Mouse (Mus musculus): Measurements from ENCODE around the gene Lrrc8d. TPM values are rescaled to one million over a fixed set of nuclear protein-coding genes. Genes with fewer than 3 reads are reported as not detected.

Gene Lrrc8d
- polyA plus RNA-seq, 1 experiment from 2014 or later = 14.5 TPM

GRCm38 (mm10) chr5:105701326-105701725 lies 1.6 kb downstream of the Lrrc8d start:
- H3K9ac ChIP-seq (ENCODE audit: low read depth, low read length) = peak overlapping the region; percentile 96
- no peak for TF ChIP-seq CTCF (IDR thresholded peaks at IDR 0.05; ENCODE audit: low read depth)

DNA sequence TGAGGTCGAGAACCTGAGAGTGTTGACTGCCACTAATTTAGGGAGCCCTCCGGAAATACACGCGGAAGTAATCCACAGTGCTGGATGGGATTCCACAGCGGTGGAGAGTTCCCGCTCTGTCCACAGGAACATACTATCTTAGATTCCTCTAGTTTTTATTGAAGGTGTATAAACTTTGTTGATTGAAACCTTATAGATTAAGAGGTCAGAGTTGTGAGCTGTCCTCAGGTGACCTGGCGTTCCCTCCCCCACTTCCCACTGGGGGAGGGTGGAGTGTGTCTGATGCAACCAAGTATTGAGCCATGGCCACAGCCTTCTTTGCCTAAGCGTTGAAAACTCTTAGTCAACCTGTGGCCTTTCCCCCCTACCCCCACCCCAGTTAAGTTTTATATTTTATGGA lies 2.1 kb downstream of the Lrrc8d start:
- Histone ChIP-seq H3K9ac (ENCODE audit: low read depth, low read length) (peak overlapping the region; percentile 96), H3K27me3 (replicated peaks; ENCODE audit: control insufficient read depth, insufficient read depth, low read length) (no peaks in the 10 kb centered on the region), H3K4me1 (replicated peaks; ENCODE audit: control insufficient read depth, insufficient read depth, low read length) (0 out of 2 replicates have a peak, but pooled peaks cover 5% of the 10 kb centered on the region), H3K4me2 (replicated peaks; ENCODE audit: low read depth) (peak overlapping the region; percentile 95), H3K36me3 (ENCODE audit: control insufficient read depth, insufficient read depth) (no peaks in the 10 kb centered on the region), H3K27ac (ENCODE audit: low read depth, low read length) (peak overlapping the region; percentile 100), H3K9me3 (ENCODE audit: control insufficient read depth) (no peaks in the 10 kb centered on the region), H3K4me3 (ENCODE audit: low read depth, low read length) (peak overlapping the region; percentile 82)
- ATAC-seq = peak; percentile 37
- TF ChIP-seq CTCF (IDR thresholded peaks at IDR 0.05; ENCODE audit: low read depth) = no peak
- 46% methylated on average over 8 of the region's 8 CpGs for WGBS

More at GRCm38 (mm10) chr5:105701326-105701725, 1.6 kb downstream of the Lrrc8d start:
- Histone ChIP-seq H3K4me1 (replicated peaks; ENCODE audit: control insufficient read depth, insufficient read depth, low read length) (0 out of 2 replicates have a peak, but pooled peaks cover 5% of the 10 kb centered on the region), H3K27ac (ENCODE audit: low read depth, low read length) (peak overlapping the region; percentile 100), H3K36me3 (ENCODE audit: control insufficient read depth, insufficient read depth) (no peaks in the 10 kb centered on the region), H3K27me3 (replicated peaks; ENCODE audit: control insufficient read depth, insufficient read depth, low read length) (no peaks in the 10 kb centered on the region), H3K4me3 (ENCODE audit: low read depth, low read length) (peak overlapping the region; percentile 82), H3K4me2 (replicated peaks; ENCODE audit: low read depth) (peak overlapping the region; percentile 95), H3K9me3 (ENCODE audit: control insufficient read depth) (no peaks in the 10 kb centered on the region)
- no peak for ATAC-seq
- WGBS = 43% methylated on average over 9 of the region's 9 CpGs

DNA sequence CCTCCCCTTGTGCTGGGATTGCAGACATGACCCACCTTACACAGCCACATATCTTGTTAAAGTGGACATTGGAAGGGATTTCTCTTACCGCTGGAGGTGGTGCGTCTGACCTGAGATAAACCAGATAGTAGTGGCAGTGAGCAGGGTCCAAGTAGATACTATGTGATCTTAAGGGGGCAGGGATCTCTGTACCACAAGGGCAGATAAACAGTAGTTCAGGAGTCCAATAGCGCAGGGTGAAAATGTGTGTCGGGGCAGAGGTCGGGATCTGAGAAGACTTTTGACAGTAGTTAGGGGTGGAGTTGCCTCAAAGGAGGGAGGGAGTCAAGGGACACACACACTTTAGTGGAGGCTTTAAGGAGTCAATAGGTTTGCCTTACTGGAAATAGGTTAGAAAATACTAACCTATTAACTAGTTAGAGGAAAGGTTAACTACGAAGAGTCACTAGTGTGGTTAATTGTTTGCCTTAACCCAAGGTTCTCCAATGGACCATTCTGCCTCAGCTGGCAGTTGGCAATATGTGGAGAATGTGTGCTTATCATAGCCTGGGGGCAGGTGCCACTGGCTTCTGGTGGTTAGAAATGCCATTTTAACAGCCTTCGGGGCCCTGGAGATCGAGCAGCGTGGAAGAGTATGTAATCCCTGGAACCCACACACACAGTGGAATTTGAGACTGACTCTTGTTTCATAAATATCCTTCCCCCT lies 3.0 kb downstream of the Lrrc8d start:
- H3K36me3 ChIP-seq (ENCODE audit: control insufficient read depth, insufficient read depth) = no peaks in the 10 kb centered on the region
- H3K9me3 ChIP-seq (ENCODE audit: control insufficient read depth) = no peaks in the 10 kb centered on the region
- TF ChIP-seq CTCF (IDR thresholded peaks at IDR 0.05; ENCODE audit: low read depth) = no peak
- peak overlapping the region; percentile 28 for H3K4me2 ChIP-seq (replicated peaks; ENCODE audit: low read depth)
- no peaks in the 10 kb centered on the region for H3K27me3 ChIP-seq (replicated peaks; ENCODE audit: control insufficient read depth, insufficient read depth, low read length)
- H3K4me3 ChIP-seq (ENCODE audit: low read depth, low read length) = no peak overlapping the region
- no peak overlapping the region for H3K9ac ChIP-seq (ENCODE audit: low read depth, low read length)
- 54% methylated on average over 9 of the region's 9 CpGs for WGBS
- H3K4me1 ChIP-seq (replicated peaks; ENCODE audit: control insufficient read depth, insufficient read depth, low read length) = 0 out of 2 replicates have a peak, but pooled peaks cover 5% of the 10 kb centered on the region
- peak; percentile 50 for ATAC-seq
- H3K27ac ChIP-seq (ENCODE audit: low read depth, low read length) = peak overlapping the region; percentile 77

DNA sequence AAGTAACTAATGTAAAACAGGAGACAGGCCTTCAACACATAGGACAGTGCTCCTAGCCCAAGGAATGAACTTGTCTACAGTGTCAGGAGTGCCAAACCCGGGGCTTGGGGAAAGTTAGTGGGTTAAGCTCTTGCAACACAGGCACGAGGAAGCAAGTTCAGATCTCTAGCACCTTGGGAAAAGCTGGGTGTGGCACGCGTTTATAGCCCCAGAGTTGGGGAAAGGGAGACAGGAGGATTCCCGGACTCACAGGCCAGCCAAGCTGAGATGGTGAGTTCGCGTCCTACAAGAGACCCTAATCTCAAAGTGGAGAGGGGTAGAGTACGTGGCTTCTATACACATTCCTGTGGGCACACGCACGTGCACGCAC lies 3.5 kb downstream of the Lrrc8d start:
- TF ChIP-seq CTCF (IDR thresholded peaks at IDR 0.05; ENCODE audit: low read depth) = no peak
- H3K27me3 ChIP-seq (replicated peaks; ENCODE audit: control insufficient read depth, insufficient read depth, low read length) = no peaks in the 10 kb centered on the region
- H3K36me3 ChIP-seq (ENCODE audit: control insufficient read depth, insufficient read depth) = no peaks in the 10 kb centered on the region
- H3K4me1 ChIP-seq (replicated peaks; ENCODE audit: control insufficient read depth, insufficient read depth, low read length) = 0 out of 2 replicates have a peak, but pooled peaks cover 5% of the 10 kb centered on the region
- H3K4me3 ChIP-seq (ENCODE audit: low read depth, low read length) = no peak overlapping the region
- peak overlapping the region; percentile 77 for H3K27ac ChIP-seq (ENCODE audit: low read depth, low read length)
- WGBS = 51% methylated on average over 11 of the region's 11 CpGs
- ATAC-seq = no peak
- peak overlapping the region; percentile 28 for H3K4me2 ChIP-seq (replicated peaks; ENCODE audit: low read depth)
- H3K9me3 ChIP-seq (ENCODE audit: control insufficient read depth) = no peaks in the 10 kb centered on the region
- H3K9ac ChIP-seq (ENCODE audit: low read depth, low read length) = no peak overlapping the region

DNA sequence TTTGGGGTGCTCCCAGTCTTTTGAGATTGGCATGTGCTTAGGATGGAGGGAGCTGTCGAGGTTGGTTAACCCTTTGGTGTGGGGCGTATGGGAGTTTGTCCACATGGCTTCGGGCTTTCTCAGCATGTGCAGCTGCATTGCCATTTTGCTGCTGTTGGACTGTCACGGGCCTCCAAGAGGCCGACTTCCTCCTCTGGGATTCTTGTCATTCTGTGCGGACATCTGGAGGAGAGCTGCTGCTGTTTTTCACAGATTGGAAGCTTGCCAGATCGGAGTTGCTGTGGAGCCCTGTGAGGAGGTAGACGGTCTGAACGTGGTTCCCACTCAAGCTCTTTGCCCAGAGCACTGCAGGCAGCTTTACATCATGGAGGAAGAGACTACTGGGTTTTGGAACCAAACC lies 4.8 kb downstream of the Lrrc8d start:
- no peak for ATAC-seq
- Histone ChIP-seq H3K27me3 (replicated peaks; ENCODE audit: control insufficient read depth, insufficient read depth, low read length) (no peaks in the 10 kb centered on the region), H3K36me3 (ENCODE audit: control insufficient read depth, insufficient read depth) (no peaks in the 10 kb centered on the region), H3K4me1 (replicated peaks; ENCODE audit: control insufficient read depth, insufficient read depth, low read length) (0 out of 2 replicates have a peak, but pooled peaks cover 5% of the 10 kb centered on the region), H3K27ac (ENCODE audit: low read depth, low read length) (no peak overlapping the region), H3K9me3 (ENCODE audit: control insufficient read depth) (no peaks in the 10 kb centered on the region), H3K9ac (ENCODE audit: low read depth, low read length) (no peak overlapping the region), H3K4me2 (replicated peaks; ENCODE audit: low read depth) (no peak overlapping the region), H3K4me3 (ENCODE audit: low read depth, low read length) (no peak overlapping the region)
- TF ChIP-seq CTCF (IDR thresholded peaks at IDR 0.05; ENCODE audit: low read depth) = no peak
- WGBS = 37% methylated on average over 9 of the region's 9 CpGs

- no peak overlapping the region for H3K4me3 ChIP-seq (ENCODE audit: low read depth, low read length)
- no peaks in the 10 kb centered on the region for H3K9me3 ChIP-seq (ENCODE audit: control insufficient read depth)
- H3K4me1 ChIP-seq (replicated peaks; ENCODE audit: control insufficient read depth, insufficient read depth, low read length) = 0 out of 2 replicates have a peak, but pooled peaks cover 10% of the 10 kb centered on the region
- WGBS = 57% methylated on average over 11 of the region's 11 CpGs
- no peak overlapping the region for H3K27ac ChIP-seq (ENCODE audit: low read depth, low read length)
- ATAC-seq = no peak
- no peak overlapping the region for H3K4me2 ChIP-seq (replicated peaks; ENCODE audit: low read depth)
- H3K27me3 ChIP-seq (replicated peaks; ENCODE audit: control insufficient read depth, insufficient read depth, low read length) = no peaks in the 10 kb centered on the region
- no peaks in the 10 kb centered on the region for H3K36me3 ChIP-seq (ENCODE audit: control insufficient read depth, insufficient read depth)
- no peak for TF ChIP-seq CTCF (IDR thresholded peaks at IDR 0.05; ENCODE audit: low read depth)
- H3K9ac ChIP-seq (ENCODE audit: low read depth, low read length) = no peak overlapping the region
Measured at GRCm38 (mm10) chr5:105706635-105707034, 6.9 kb downstream of the Lrrc8d start.
